Mouse (Mus musculus) frontal cortex, adult 2 months (tissue): Measurements from ENCODE around the gene Rplp2. TPM values are rescaled to one million over a fixed set of nuclear protein-coding genes. Genes with fewer than 3 reads are reported as not detected.
A peak's percentile ranks its signal among the peaks of the same experiment; 100 is the strongest.
"Not testable (repeated sequence)": the region's sequence is repeated elsewhere in the genome, so short reads cannot be mapped to it uniquely, and the experiment has no call there.

Experiments
- DNase-seq, 2 experiments: peaks; one replicate each; pipeline ENCODE4 v3.0.0; 2022; ENCODE audit warnings: low spot score in 1 of 2; ENCODE audit errors: extremely low spot score in 1 of 2
- polyA plus RNA-seq: library from polyadenylated mRNA; depleted of rRNA; stranded (reverse); fragments of >200 nt; gene quantifications from 2 replicates; pipeline ENCODE4 v1.2.3, GENCODE M21; 2012; rRNA removed

Gene Rplp2
- 556 and 592 TPM in 2 replicates for polyA plus RNA-seq

DNA sequence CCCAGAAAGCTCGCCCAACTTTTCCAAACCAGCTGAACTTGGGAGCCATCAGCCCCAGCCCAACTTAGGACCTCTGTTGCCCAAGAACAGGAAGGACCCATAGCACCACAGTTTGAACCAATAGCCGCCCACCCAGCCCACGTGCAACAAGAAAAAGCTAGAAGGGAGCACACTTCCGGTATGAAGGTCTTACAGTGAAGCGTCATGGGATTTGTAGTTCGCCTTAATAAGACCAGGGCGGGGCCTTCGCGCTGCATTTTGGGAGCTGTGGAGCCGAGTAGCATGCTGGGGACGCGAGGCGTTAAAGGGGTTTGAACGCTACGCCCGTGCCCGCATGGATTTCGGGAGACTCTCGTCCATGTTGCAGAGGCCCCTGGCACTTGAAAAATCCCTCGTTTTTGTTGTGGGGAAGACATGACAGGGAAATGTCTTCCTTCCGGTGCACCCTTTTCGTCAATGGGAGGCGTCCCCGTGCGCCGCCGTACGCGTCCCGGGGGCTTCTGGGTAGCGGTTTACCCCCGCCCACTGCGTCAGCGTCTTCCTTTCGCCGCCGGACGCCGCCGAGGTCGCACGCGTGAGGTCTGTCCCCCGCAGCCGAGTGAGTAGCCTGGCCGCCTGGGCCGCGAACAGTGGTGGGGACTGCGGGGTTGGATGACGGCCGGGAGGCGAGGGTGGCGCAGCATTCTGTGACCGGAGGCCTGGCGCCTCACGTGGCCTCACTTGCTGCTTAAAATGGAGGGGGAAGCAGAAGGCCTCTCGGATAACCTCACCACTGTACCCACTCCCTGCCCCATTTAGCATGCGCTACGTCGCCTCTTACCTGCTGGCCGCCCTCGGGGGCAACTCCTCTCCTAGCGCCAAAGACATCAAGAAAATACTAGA, at the start of gene Rplp2:
TSS of gene Rplp2 (plus strand) at position 261 of the 882 bp plus-strand sequence.
- peak; percentile 91 to 96 for DNase-seq

DNA sequence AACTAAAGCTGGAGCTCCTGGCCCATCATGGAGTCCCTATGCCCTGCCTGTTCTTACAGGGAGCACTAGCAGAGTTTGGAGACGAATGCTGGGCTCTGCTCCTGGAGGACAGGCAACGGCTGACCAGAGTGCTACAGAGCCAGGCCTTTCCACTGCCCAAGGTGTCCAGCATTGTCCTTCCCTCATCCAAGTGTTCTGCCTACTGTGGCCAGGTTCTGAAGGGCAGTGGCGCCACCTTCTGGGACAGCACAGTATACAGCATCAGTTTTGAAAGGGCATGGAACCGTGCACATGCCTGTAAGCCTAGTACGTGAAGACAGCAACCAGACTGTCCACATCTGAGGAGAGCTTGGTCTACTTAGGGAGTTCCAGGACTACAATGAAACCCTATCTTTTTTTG, 43.9 kb upstream of the Rplp2 start:
- peak in 1 of 2 experiments; percentile 53 for DNase-seq

GRCm38 (mm10) chr7:141405466-141405865, 41.7 kb upstream of the Rplp2 start:
- no peak for DNase-seq

DNA sequence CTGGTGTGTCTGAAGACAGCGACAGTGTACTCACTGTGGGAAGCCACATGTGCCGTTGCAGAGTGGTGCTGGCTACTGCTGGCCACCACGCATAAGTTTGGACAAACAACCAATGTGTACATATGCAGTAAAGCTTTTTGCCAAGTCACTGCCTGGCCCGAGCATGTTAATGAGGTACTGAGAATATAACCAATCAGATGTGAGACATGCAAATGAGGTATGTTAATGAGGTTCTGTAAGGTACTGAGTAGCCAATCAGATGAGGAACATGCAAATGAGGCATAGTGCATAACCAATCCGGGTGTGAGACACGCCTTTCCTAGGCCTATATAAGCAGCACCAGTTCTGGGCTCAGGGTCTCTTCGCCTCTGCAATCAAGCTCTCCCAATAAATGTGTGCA, 39.5 kb upstream of the Rplp2 start:
- not testable (repeated sequence) for DNase-seq

DNA sequence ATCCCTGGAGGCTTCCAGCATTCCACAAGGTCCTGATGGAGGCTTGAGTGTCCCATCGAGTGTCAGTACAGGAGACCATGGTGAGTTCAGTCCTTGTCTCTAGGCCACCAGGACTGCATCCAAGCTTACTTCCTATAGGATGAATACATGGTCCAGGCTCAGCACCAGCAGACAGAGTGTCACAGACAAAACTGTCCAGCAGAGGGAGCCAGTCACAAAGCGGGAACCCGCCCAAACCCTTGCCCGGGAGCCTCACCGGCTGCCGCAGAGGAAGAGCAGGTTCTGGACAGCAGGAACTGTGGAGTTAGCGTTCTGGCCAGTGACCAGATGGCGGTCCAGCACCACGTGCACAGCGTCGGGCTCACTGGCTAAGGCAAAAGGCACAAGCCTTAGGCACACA, 38.3 kb upstream of the Rplp2 start:
- DNase-seq, result peak; percentile 66 to 95

DNA sequence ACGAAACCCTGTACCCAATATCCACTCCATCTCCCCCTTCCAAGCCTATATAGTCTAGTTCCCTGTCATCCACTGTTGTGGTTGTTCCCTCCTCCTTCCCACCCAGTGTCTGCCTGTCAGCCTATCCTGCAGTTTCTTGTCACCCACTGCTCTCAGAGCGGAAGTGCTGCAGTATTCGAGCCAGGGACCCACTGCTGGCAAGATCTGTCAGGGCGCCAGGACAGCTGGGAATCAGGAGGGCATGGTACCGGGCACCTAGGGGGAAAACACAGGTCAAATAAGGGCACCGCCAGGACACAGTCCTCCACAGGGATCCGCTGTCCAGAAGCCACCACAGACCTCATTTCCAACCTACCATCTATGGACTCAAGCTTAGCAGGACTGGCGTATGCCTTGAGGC, 36.5 kb upstream of the Rplp2 start:
- DNase-seq, result no peak

DNA sequence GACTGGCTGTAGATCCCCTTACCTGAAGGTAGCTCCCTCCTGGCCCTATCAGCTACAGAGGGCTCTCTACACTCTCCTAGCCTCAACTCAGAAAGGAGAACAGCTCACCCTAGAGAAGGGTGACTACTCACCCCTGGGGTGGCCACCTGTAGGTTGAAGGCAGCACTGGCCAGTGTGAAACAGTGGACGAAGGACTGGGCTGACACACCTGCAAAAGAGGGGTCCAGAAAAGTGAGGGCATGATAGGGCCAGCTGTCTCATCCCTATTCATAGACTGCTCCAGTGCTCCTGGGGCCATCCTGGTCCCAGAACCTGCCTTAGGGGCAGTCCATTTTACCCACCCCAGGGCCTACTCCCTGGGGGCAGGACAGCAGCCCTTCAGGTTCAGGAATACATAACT, 35.5 kb upstream of the Rplp2 start:
- no peak for DNase-seq

- DNase-seq, result no peak
Measured at GRCm38 (mm10) chr7:141413331-141413730, 33.8 kb upstream of the Rplp2 start.

DNA sequence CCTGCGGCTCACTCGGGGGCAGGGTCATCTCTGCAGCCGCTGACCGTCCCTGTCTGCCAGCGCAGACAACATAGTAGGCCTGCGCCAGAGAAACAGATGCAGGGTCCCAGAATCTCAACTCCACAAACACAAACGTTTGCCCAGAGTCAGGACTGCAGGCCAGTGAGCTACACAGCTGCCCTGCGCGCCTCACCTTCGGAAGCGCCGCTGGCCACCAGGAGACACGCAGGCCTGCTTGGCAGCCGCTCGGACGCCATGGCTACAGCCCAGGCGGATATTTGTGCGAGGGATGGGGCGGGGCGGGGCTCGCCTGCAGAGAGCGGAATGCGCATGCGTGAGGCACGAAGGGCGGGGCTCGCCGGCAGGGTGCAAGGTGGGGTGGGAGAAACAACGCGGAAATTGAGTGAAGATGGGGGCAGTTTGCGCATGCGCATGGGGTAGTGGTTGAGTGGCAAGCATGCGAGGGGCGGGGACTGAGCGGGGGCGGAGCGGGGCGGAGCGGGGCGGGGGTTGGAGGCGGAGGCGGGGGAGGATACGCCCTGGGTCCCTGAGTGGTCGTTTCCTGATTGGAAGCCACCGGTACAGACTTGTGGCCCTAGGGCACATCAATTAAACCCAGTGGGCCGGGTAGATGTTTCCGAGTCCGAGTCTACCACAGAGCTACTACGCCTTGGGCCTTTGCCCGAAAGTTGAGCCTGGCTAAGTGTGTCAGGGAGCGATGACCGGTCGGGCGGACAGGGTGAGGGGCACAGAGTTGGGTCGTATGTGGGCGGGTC, 33.2 kb upstream of the Rplp2 start, which contains the start of gene Gatd1:
TSS of gene Gatd1 (minus strand) at position 328 of the 776 bp plus-strand sequence.
- DNase-seq, result peak; percentile 96 to 99

DNA sequence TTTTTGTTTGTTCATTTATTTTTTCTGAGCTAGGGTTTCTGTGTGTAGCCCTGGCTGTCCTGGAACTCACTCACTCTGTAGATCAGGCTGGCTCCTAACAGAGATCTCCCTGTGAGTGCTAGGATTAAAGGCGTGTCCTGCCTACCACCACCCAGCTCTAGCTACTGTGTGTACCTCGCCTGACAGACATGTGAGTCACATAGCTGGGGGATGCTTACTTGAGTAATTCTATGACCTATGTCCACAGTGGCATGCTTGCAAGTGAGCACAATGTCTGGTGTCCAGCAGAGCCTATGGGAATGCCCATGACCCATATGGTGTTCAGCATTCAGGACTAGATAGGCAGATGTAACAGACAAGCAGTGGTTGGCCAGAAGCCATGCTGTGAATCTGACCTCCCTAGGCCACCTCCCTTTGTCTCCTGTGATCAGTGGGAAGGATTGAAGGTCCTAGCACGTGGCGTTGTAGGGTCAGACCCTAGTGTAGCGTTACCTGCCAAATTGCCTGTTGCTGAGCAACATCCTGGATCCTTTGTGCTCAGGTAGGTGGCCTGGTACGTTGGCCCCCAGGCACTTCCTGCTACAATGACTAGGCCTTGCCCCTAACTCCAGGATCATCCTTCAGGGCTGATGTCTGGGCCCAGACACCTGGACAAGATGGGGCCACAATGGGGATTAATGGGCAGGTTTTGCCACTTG, 30.9 kb upstream of the Rplp2 start:
- no peak for DNase-seq

DNA sequence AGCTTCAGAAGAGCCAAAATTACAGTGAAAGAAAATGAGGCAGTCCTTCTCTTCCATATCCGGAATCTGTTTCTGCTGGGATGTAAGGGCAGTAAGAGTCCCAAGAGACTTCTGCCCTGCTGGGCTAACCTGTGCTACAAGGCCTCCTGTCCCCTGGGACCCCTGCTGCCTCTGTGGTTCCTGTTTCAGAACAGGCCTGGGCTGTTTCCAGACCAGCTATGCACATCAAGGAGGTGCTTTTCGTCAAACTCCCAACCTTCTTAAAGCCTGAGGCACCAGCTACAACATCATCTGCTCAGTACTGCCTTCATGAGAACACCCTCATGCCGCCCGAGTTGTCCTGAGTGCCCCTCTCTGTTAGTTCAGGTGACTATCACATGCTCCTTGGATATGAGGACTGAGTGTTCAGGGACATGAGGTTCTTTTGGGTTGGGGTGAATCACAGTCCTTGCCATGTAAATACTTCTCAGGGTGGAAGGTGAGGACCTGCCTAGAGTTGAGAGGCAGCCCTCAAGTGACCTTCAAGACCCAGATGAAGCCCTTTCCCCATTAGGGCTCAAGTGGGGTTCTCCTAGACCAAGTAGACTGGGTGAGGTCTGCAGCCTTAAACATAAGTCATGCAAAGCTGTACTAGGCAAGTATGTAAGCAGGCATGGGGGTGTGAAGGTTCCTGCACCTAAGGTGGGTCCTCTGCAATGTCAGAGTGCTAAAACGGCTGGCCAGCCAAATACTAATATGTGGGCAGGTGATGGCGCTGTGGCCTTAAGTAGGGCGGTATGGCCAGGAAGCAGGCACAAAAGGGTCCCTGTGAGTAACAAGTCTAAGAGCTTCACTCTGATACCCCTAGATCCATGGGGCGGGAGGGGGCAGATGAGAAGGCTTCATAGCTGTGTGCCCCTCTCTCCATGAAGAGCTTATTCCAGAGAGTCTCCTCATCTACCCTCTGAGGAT, 29.2 kb upstream of the Rplp2 start:
- no peak for DNase-seq

DNA sequence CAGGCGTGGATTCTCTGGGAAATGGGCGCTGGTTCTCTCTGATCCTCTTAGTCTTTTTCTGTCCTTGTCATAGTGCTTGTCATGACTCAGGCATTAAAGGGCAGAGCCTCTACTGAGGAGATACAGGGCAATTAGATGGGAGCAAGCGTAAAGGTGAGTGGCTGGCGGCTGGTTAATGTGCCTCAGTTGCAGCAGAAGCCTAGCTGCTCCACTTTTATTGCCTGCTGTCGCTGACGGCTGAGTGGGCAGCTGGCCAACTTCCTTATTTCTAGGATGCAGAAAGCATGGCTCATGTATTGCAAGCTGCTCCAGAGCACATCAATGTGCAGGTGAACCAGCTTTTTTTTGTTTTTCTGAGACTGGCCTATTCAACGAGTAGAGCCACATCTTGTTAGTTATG, 28.2 kb upstream of the Rplp2 start:
- peak in 1 of 2 experiments; percentile 62 for DNase-seq

DNA sequence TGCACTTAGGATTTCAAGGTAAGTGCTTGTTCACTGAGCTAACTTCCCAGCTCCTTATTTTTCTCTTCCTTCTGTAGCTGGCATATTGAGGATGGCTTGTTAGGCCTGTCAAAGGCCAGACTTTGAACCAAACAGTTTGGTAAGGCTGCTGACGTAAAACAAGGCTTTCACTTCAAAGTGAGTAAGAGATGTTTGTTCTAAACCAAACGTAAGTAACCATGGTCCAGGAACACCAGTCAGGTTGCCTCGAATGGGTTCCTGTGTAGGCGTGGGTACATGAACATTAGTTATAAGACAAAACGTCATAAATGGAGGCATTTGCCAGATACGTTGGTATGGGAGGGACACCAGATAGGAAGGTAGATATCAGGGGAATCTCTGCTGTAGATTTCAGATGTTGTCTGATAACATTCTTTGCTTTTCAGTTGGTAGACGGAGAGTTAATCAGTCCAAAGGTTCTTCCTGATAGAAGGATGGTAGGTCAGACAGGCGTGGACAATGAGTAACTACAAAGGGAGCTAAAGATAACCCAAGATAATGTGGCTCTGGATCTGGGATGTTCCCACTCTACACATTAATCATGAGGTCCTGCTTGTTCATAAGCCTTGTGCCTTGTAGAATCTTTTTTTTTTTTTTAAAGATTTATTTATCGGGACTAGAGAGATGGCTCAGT, 27.0 kb upstream of the Rplp2 start:
- no peak for DNase-seq

- no peak for DNase-seq
Measured at GRCm38 (mm10) chr7:141423811-141424210, 23.4 kb upstream of the Rplp2 start.

GRCm38 (mm10) chr7:141426948-141427730, 20.0 kb upstream of the Rplp2 start:
- DNase-seq, result no peak

GRCm38 (mm10) chr7:141428701-141429100, 18.5 kb upstream of the Rplp2 start:
- DNase-seq, result no peak

GRCm38 (mm10) chr7:141429310-141429709, 17.9 kb upstream of the Rplp2 start, which contains the start of gene Cend1:
Gene Cend1 (minus strand): TSS chr7:141429491.
- DNase-seq, result peak; percentile 90 to 94

GRCm38 (mm10) chr7:141429840-141430584, 17.2 kb upstream of the Rplp2 start:
- no peak for DNase-seq
